ENCODE assay signal across 8 mouse cellular contexts in the genomic region with DNA sequence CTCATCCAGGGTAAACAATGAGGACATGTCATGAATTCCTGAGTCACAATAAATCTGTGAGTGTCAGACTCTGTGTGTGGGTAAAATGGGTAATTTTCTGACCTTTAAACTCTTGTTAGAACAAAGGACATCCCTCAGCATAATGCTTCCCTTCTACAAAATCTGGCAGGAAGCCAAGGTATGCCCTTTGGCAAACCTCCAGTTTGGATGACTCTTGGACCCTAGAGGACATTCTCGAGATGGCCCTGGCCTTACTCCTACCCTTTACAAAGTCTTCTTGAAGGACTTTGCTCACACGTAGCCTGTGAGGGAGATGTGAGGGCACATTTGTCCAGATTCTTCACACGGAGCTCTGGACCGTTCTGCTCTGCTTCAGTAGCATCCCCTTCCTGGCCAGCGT.
DNase-seq lines count a peak whose midpoint lies in the region; ATAC-seq lines count a peak whose summit lies in the region.
"Had no signal": no experiment of that assay in that cellular context is flagged by ENCODE, and none has a peak within 500 bp of the region (broad histone marks: within the 10 kb centered on the region; RNA-seq: fewer than 3 reads in every experiment).

No protein-coding gene starts in this region.

- H3K9ac ChIP-seq in neural tube, embryonic 15.5 days (replicated peaks), result no peak overlapping the region
- no peak overlapping the region for H3K9ac ChIP-seq in embryonic facial prominence, embryonic 14.5 days (ENCODE audit: low read depth, low read length)
- H3K9ac ChIP-seq: limb, embryonic 15.5 days had no signal

- DNase-seq in neural tube, embryonic 10.5 days (ENCODE audit: extremely low spot score, low spot score), result peak; percentile 40
- DNase-seq in embryonic facial prominence, embryonic 14.5 days (ENCODE audit: low spot score), result no peak
- peak; percentile 88 to 90 for DNase-seq in kidney, postnatal 25 days
- DNase-seq in gastrocnemius, adult 8-10 months (ENCODE audit: low spot score in 2 of 2), result no peak
- DNase-seq in urinary bladder, postnatal 4 days (ENCODE audit: low spot score in 2 of 2), result no peak

- H3K4me3 ChIP-seq in neural tube, embryonic 15.5 days (replicated peaks), result no peak overlapping the region
- H3K4me3 ChIP-seq in embryonic facial prominence, embryonic 14.5 days (ENCODE audit: low read depth, low read length), result no peak overlapping the region
- H3K4me3 ChIP-seq: limb, embryonic 15.5 days had no signal

- no peaks in the 10 kb centered on the region for H3K27me3 ChIP-seq in neural tube, embryonic 15.5 days (replicated peaks)
- no peaks in the 10 kb centered on the region for H3K27me3 ChIP-seq in embryonic facial prominence, embryonic 14.5 days (replicated peaks; ENCODE audit: control insufficient read depth, insufficient read depth, low read length)
- H3K27me3 ChIP-seq: limb, embryonic 15.5 days had no signal

- H3K4me2 ChIP-seq in neural tube, embryonic 15.5 days, result no peak overlapping the region
- no peak overlapping the region for H3K4me2 ChIP-seq in embryonic facial prominence, embryonic 14.5 days (ENCODE audit: low read depth, low read length)
- H3K4me2 ChIP-seq: limb, embryonic 15.5 days had no signal

- H3K4me1 ChIP-seq in neural tube, embryonic 15.5 days, result no peaks in the 10 kb centered on the region
- H3K4me1 ChIP-seq in embryonic facial prominence, embryonic 14.5 days (ENCODE audit: control insufficient read depth, insufficient read depth, low read length), result peaks cover 14% of the 10 kb centered on the region

- no peak for ATAC-seq in neural tube, embryonic 15.5 days (ENCODE audit: low FRiP score)
- peak; percentile 33; the same call in 1 of the 2 replicates for ATAC-seq in embryonic facial prominence, embryonic 14.5 days (ENCODE audit: low read depth)
- no peak for ATAC-seq in CD4-positive, CD25-positive, alpha-beta regulatory T cell, adult 4 months

- H3K36me3 ChIP-seq in neural tube, embryonic 15.5 days, result no peaks in the 10 kb centered on the region
- H3K36me3 ChIP-seq in embryonic facial prominence, embryonic 14.5 days (ENCODE audit: control insufficient read depth, insufficient read depth, low read length), result no peaks in the 10 kb centered on the region
- H3K36me3 ChIP-seq: limb, embryonic 15.5 days had no signal

- H3K9me3 ChIP-seq in neural tube, embryonic 15.5 days (replicated peaks), result no peaks in the 10 kb centered on the region
- H3K9me3 ChIP-seq in embryonic facial prominence, embryonic 14.5 days (ENCODE audit: control insufficient read depth, low read length), result no peaks in the 10 kb centered on the region
- H3K9me3 ChIP-seq: limb, embryonic 15.5 days had no signal

- H3K27ac ChIP-seq in neural tube, embryonic 15.5 days (replicated peaks), result no peak overlapping the region
- no peak overlapping the region for H3K27ac ChIP-seq in embryonic facial prominence, embryonic 14.5 days (replicated peaks; ENCODE audit: low read depth, low read length)
- H3K27ac ChIP-seq: limb, embryonic 15.5 days had no signal

- 58% methylated on average over 5 of the region's 5 CpGs for WGBS in neural tube, embryonic 15.5 days
- WGBS in embryonic facial prominence, embryonic 14.5 days, result 46% methylated on average over 5 of the region's 5 CpGs

Comparison
In these comparisons a context has a peak if more than half of its experiments do, and no peak if none do; other contexts are left out.
1. DNase-seq: peak in neural tube, embryonic 10.5 days (single experiment) and kidney, postnatal 25 days (2 of 2); none in embryonic facial prominence, embryonic 14.5 days (single experiment), gastrocnemius, adult 8-10 months (0 of 2) and urinary bladder, postnatal 4 days (0 of 2).